Mouse (Mus musculus) heart, postnatal 4 days (tissue): Measurements from ENCODE around the gene G3bp1. TPM values are rescaled to one million over a fixed set of nuclear protein-coding genes. Genes with fewer than 3 reads are reported as not detected.

Experiments
- DNase-seq: peaks from one replicate; pipeline ENCODE4 v3.0.0; 2021
- total RNA-seq, 2 experiments: library from RNA; stranded (reverse); gene quantifications; 2 replicates each; pipeline ENCODE4 v1.2.3; 2021

The G3bp1 gene
- 10 to 100 TPM; 62.6 to 62.9 TPM for total RNA-seq

GRCm38 (mm10) chr11:55469048-55469843 is at the start of gene G3bp1:
Gene G3bp1 (plus strand): TSS chr11:55469685.
- peak; percentile 99 for DNase-seq

GRCm38 (mm10) chr11:55422978-55423377 is 46.5 kb upstream of the G3bp1 start, which contains the start of gene Sparc:
Gene Sparc (minus strand): TSS chr11:55423183.
- no peak for DNase-seq

DNA sequence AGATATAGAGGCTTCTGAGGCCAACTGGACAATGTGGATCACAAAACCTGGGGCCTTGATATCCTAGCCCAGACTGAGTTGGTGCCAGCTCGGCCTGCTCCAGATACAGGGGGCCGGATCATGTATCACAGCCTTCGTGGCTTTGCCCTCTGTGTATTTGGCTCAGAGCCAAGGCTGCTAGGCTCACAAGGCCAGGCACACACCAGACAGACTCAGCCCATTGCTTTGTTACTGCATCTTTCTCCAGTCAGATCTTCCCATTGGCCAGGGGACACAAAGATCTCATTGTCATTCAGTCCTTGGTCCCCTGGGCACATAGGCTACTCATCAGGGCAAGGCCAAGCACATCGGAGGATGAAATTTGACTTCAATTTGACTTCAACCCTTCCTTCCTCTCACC is 45.7 kb upstream of the G3bp1 start:
- peak; percentile 60 for DNase-seq

DNA sequence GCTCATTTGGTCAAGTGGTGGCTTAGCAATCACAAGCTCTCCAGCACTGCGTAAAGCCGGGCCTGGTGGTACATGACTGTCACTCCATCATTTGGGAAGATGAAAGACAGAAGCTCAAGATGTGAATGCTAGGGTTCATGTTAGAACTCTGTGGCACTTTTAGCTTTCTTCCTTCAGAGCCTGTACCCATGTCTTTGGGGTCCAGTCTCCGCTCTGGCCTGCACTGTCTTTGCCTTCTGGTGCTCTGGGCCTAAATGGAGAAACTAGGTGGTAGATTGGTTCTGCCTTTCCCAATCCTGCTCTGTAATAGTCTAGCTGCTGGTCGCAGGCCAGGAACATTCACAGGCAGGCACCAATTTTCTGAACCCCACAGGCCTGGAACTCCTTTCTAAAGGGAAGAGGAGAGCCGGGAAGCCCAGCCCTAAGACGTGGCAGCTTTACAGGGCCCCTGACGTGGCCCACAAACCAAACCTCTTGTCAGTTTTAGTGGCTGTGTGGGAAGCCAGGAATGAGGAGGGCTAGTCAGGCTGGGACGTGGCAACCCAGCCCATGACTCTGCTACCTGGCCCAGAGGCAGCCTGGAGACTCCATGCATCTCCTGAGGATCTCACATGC is 44.6 kb upstream of the G3bp1 start:
- no peak for DNase-seq

DNA sequence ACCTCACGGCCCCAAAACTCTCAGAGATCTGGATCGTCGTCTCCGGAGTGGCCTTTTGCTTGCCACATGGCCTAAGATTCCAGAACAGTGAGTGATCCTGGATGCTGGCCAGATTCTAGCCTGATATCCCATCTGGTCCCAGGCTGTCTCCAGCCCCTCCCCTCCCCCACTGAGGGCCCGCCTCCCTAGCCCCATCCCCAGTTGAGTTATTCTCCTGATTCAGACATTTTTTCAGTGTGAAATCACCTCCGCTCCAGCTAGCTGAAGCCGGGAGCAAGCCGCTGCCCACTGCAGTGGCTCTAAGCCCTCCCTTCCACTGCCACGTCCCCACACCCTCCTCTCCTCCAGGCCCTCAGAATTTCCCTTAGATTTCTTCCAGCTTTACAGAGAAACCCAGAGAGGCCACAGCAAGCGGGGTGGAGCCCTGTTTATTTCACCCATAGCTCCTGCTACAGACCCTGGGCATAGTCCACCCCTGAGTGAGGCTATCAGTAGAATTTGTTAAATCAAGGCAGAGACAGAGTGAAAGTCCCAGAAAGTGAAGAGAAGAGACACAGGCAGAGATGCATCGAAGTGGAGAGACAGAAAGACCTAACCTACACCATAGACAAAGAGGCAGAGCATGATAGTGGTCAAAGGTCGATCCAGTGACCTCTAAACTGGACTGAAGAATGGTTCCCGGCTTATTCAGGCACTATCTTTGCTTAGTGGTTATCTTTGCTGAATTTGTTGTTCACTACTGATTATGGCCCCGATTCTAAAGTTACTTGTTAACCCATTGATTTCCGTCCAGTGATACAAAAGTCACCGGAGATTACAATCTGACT is 41.1 kb upstream of the G3bp1 start:
- peak; percentile 95 for DNase-seq

- no peak for DNase-seq
Observed at GRCm38 (mm10) chr11:55429973-55430372, 39.5 kb upstream of the G3bp1 start.

DNA sequence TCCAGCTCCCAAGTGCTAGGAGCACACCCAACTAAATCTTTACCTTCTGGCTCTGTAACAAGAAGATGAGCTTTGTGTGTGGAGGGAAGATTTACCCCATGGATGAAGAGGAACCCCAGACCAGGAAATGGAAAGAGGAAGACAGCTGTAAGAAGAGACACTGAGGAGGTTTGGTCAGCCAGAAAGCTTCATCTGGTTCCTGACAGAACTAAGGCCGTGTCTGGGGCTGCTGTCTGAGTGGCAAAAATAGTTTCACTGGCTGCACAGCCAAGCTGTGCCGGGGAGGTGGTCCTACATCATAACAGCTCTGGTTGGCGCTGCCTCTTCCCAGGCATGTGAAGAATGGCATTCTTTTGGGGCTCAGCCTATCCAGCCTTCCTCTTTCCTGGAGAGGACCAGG is 36.5 kb upstream of the G3bp1 start:
- DNase-seq: peak; percentile 46

DNA sequence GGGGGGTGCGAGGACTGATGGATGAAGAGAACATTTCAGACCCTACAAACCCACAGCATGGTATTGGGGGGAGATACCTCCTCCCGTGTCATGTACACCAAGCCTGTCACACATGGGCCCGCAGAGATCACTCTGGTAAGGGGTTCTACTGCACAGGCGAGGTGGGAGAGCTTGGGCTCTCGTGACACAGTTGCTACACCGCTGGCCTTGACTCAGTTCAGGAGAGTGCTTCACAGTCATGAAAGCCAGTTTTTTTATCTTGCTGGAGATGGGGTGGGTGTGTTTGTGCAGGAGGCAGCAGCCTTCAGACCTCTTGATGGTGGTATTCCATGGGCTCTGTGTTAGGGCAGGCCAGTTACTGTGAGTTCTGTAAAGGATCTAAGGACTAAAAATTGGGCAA is 33.4 kb upstream of the G3bp1 start:
- no peak for DNase-seq

- no peak for DNase-seq
Observed at GRCm38 (mm10) chr11:55438031-55438430, 31.5 kb upstream of the G3bp1 start.

GRCm38 (mm10) chr11:55439718-55440117 is 29.8 kb upstream of the G3bp1 start:
- no peak for DNase-seq

- DNase-seq: peak; percentile 54
Observed at GRCm38 (mm10) chr11:55444772-55445171, 24.7 kb upstream of the G3bp1 start.

DNA sequence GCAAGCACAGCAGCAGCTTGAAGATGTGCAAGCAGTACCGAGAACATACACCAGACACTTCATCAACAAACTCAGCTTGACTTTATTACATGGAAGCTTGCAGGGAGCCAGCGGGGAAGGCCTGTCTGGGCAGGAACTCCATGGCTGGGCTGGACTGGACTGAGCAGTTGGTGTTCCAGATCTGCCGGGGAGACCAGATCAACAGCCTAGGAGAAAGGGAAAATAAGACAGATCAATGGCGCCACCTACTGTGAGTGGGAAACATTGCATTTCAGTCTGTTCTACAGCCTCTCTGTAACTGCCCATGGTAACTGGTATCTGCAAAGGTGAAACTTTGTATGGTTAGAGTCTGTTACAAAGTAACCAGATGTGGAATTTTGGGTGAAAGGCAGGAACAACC is 22.9 kb upstream of the G3bp1 start:
- peak; percentile 91 for DNase-seq

- DNase-seq: no peak
Observed at GRCm38 (mm10) chr11:55449531-55449930, 20.0 kb upstream of the G3bp1 start.

GRCm38 (mm10) chr11:55450311-55450710 is 19.2 kb upstream of the G3bp1 start:
- no peak for DNase-seq

DNA sequence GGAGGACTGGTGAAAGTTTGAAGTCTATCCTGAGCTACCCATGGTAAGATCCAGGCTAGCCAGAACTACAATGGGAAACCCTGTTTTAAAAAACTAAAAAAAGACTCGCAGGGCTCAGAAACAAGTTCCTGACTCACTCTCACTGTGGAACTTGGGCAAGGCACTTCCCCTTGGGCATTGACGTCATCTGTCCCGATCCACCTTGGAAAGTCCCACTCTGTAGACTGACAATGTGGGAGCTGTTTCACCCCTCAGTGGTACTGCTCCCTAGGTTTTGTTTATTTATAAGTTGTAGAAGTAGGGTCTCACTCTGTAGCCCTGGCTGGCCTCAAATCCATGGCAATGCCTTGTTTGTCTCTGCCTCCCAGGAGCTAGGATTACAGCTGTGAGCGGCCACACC is 15.8 kb upstream of the G3bp1 start:
- DNase-seq: peak; percentile 33

GRCm38 (mm10) chr11:55455166-55455565 is 14.3 kb upstream of the G3bp1 start:
- DNase-seq: no peak

- DNase-seq: no peak
Observed at GRCm38 (mm10) chr11:55458501-55458900, 11.0 kb upstream of the G3bp1 start.

DNA sequence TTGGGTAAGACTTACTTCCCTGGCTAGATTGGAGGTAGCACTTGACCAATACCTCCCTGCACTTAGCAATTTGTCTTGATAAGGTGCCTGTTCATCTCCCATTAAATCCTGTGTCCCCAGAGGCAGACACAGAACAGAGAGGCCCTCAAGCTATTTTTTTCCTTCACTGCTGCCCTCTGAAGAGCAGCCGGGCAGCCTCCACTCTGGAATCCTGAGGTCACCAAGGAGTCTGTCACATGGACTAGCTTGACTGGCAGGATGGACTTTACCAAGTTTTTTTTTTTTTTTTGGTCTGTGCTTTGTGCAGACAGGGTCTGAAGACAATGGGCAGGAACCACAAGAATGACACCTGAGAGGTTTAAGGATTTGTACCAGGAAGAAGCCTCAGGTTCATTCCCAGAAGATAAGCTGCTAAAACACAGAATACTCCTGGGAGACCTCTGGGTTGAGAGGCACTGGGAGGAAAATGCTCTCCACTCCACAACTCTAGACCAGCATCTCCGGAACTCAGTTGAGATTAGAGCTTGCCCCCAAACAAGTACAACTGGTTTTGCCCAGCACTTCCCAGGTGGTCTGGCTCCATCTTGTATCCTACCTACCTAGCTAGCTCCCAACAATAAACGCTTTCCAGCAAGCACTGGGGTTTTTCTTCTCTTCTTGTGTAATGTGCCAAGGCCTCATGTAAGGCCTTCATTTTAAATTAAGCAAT is 9.5 kb upstream of the G3bp1 start:
- DNase-seq: no peak

GRCm38 (mm10) chr11:55460559-55461018 is 8.9 kb upstream of the G3bp1 start:
- DNase-seq: peak; percentile 26

- DNase-seq: peak; percentile 95
Observed at GRCm38 (mm10) chr11:55461019-55461645, 8.4 kb upstream of the G3bp1 start, which contains the start of gene Atox1. Gene Atox1 (minus strand): TSS chr11:55461239.

GRCm38 (mm10) chr11:55462149-55462548 is 7.3 kb upstream of the G3bp1 start:
- no peak for DNase-seq

DNA sequence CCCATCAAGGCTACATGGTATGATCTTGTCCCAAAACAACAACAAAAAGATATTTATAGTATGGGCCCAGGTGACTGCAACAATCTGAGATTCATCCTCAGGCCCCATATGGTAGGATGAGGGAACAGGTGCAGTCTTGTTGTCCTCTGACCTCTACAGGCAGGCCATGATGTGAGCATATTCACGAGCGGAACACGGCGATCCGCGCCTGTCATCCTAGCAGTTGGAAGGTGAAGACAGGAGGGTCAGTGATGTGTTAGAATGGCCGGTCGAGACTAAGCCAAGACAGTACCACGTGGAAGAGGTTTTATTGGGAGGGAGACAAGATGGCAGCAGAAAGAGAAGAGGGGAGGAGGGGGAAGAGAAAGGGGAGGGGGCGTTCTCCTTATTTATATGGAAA is 4.8 kb upstream of the G3bp1 start:
- no peak for DNase-seq
